Mouse (Mus musculus): ENCODE data around the gene Scaf8. TPM values are rescaled to one million over a fixed set of nuclear protein-coding genes. Genes with fewer than 3 reads are reported as not detected.
A peak's percentile ranks its signal among the peaks of the same experiment; 100 is the strongest.
"Not testable (repeated sequence)": the region's sequence is repeated elsewhere in the genome, so short reads cannot be mapped to it uniquely, and the experiment has no call there.

Scaf8 gene
- 10 to 100 TPM; 25.8 to 30.8 (median 29.1) TPM for total RNA-seq (2022)

DNA sequence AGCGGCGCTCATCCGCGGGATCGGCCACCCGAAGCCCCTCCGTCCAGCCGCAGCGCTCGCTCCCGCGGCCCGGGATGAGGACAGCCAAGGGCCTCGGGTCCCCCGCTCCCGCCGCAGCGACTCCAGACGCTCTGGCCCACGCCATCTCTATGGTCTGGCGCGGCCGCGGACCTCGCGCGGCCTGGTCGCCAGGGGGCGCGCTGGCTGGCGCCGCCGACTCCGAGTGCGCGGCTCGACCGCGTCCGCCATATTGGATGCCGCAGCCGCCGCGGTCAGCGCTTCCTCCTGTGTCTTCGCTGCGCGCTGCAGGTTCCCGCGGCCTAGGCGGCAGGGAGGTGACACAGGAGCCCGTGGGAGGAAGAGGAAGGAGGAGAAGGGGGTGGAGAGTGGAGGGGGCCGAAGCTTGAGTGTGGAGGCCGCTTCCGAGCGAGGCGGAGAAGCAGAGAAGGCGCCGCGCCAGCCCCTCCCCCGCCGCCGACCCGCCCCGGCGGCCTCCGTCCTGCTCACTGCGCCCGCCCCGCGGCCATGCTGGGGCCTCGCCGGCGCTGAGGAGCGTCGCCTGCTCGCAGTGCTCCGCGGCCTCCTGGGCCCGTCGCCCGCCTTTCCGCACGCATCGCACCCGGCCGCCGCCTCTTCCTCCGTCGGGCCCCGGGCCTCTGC, at the start of gene Scaf8:
TSS of gene Scaf8 (plus strand) at position 253 of the 660 bp plus-strand sequence.
- DNase-seq (ENCODE audit: low spot score): peak; percentile 88

DNA sequence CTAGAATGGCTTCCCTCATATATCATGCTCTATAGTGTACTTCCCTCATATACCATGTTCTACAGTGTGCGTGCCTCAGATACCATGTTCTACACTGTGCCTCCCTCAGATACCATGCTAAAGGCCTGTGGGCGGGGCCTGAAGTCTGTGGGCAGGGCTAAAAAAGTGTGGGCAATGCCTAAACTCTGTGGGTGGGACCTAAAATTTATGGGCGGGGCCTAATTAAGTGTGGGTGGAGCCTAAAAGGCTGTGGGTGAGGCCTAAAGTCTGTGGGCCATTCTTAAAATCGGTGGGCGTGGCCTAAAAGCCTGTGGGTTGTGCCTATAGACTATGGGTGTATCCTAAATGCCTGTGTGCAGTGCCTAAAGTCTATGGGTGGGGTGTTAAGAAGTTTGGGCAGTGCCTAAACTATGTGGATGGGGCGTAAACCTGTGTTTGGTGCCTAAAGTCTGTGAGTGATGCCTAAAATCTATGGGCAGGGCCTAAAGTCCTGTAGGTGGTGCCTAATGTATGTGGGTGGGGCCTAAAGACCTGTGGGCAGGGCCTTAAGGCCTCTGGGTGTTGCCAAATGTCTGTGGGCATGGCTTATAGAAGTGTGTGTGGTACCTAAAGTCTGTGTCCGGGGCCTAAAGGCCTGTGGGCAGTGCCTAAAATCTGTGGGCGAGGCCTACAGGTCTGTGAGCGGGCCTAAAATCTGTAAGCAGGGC, 39.5 kb upstream of the Scaf8 start:
- no peak for DNase-seq (ENCODE audit: low spot score)

DNA sequence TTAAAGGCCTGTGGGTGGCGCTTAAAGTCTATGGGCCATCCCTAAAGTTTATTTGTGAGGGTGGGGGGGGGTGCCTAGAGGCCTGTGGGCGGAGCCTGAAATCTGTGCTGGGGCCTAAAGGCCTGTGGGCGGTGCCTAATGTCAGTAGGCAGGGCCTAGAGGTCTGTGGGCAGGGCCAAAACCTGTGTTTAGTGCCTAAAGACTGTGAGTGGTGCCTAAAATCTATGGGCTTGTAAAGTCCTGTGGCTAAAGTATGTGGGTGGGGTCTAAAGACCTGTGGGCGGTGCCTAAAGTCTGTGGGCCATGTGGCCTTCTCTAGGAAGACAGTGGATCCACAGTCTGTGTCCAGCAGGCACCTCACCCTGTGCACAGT, 38.9 kb upstream of the Scaf8 start:
- DNase-seq (ENCODE audit: low spot score): no peak

DNA sequence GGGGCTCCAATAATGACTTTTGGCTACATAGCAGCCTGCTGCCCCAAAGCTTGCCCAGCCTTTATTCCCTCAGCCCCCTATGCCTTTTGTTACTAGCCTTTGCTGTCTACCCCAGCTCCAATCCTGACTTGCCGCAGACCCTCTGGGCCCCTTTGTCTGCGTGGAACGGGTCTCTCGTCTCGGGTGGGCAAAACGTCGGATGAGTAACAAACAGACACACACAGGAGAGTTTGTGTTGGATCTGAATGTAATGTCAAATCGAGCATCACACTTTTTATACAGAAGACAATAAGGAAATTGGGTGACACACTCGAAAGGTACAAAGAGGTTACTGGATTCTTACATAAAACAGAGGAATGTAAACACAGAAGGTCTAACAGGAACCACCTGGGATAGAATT, 36.8 kb upstream of the Scaf8 start:
- not testable (repeated sequence) for DNase-seq (ENCODE audit: low spot score)

DNA sequence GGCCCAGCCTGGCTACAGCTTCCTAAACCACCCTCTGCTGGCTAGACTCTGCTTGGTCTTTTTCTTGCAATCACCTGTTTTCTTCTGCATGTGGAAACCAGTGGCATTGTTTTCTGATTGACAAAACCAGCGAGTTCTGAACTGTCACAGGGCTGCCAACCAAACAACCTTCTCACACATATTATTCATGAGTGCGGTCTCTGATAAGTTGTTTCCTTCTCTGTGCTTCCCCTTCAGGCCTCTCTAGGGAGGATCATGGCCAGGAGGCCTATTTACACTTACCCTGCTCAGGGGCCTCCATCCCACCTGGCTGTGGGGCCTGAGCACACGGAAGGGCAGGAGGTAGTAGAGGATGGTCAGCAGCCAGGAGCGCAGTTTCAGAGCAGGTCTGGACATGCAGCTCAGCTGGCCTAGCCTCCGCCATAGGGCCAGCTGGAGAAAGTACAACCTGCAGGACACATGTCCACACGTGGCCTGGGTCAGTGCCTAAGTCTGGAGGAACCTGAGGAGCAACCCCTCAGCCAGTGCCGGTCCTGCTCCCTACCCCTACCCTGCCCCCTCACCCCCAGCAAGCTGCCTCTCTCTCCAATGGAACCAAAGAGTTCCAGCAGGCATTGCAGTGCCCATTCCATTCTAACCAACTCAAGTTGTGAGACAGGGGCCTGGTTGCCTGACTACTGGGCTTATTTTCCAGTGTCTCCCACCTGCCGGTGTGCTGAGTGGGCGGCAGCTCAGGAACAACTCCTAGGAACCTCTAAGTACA, 34.0 kb upstream of the Scaf8 start:
- DNase-seq (ENCODE audit: low spot score): not testable (repeated sequence)

DNA sequence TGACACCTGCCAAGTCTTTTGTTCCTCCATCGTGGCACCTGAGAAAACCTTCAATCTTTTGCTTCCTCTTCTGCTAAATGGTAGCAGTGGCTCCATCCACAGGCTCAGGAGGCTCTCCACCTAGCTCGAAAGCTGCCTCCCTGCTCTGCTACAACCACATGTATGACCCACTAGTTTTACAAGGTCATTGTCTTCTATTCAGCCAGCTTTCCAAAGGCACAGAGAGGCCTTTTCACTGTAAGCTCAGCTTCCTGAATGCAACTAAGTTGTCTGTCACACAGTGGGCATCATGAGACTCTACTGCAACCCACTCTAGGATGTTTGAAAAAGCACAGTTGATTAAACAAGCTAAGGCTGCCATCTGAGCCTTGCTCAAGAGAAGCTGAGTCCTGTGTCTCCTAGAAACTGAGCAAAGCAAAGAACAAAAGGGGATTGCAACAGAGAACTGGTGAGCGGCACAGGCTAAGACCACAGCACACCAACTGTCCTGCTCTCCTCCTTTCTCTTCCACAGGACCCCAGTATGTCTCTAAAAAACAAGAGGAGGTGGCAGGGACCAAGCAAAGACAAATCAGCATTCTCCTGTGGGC, 33.2 kb upstream of the Scaf8 start:
- peak; percentile 91 for DNase-seq (ENCODE audit: low spot score)

DNA sequence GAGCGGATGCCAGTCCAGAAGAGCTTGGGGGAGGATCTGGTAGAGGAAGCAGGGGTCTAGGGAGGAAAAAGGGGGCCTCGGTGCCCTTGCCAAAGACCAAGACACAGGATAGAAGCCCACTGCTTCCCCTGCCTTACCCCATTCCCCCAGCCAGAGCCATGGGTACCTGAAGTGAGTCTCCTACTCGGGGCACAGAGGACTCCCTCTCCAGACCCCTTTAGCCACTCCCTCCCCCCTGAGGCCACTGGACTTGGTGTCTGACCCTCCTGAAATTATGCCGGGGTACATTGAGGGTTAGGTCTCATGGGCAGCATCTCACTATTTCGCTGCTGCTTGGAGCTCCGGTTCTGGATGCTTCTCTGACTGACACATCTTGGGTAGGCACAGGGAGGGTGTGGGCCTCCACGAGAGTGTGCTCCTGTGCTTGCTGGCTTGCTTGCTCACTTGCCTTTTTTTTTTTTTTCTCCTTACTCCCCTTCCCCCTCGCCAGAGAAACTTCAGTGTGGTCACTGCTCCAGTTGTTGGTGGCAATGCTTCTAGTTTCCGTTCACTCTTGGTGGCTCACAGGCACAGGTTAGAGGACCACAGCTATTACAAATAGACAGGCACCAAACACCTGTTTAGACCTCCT, 32.5 kb upstream of the Scaf8 start:
- peak; percentile 27 for DNase-seq (ENCODE audit: low spot score)

DNA sequence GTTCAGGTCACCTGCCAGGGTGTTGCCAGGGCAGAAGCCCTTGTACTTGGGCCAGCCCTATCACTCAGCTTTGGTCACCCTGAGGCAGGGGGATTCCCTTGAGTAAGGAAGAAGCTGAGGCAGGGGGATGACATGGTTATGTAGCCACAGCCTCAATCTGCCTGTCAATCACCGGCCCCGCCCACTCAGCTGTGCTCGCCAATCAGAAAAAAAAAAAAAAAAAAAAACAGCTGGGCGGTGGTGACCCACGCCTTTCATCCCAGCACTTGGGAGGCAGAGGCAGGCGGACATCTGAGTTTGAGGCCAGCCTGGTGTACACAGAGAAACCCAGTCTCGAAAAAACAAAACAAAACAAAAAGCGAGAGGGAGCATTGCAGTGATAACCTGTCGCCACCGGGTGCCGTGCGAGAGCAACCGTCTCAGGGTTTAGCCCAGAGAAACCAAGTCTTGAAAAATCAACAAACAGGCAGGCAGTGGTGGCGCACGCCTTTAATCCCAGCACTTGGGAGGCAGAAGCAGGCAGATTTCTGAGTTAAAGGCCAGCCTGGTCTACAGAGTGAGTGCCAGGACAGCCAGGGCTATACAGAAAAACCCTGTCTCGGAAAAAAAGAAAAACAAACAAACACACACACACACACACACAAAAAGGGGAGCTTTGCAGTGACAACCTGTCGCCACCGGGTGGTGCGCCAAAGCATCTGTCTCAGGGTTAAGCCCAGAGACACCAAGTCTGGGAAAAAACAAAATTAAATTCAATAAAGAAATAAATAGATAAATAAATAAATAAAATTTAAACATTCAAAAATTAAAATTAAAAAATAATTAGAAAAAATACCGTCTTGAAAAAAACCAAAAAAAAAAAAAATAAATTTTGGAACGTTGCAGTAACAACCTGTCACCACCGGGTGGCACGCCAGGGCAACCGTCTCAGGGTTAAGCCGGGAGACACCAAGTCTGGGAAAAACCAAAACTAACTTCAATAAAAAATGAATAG, 31.7 kb upstream of the Scaf8 start:
- peak; percentile 34 for DNase-seq (ENCODE audit: low spot score)

DNA sequence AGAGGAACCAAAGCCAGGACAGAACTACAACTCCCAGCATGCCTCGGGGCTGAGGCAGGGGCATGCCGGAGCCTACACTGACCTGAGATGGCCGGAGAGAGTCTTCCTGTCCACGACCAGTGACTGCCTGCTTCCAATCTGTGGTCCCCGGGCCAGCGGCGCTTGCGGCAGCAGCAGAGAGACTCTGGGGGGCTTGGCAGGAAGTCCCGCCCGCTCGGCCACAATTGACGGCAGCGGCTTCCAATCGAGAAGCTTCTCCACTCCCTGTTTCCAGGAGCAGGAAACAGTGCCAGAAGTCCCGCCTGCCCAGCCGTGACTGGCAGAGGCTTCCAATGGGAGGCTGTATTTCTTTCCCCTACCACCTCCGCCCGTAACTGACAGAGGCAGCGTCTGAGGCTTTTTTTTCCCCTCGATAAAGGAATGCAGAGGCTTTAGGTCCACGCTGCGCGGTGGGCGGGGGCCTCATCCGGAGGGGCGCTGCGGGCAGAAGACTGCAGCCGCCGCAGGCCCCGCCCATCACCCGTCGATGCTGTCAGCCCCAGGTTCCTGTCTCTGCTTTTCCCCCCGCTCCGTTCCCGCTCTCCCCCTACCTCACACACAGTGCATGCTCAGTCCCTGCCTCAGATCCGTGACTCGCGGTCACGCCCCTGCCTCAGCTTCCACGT, 30.8 kb upstream of the Scaf8 start:
- DNase-seq (ENCODE audit: low spot score): peak; percentile 94

DNA sequence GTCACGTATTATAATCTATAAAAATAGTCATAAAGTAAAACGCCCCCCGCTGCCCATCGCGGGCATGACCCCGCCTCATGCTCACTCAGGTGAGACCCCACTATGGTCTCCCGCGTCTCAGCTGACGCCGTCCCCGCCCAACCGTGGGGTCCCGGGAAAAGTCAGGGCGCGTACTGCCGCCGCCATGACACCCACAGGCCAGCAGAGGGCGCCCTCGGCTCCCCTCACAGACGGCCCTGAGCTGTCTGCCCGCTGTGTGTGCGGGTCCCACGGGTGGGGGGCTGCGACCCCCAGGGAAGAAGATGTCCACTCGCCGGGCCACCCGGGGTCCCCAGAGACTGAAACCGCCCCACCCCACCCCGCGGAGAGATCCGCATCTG, 30.2 kb upstream of the Scaf8 start:
- DNase-seq (ENCODE audit: low spot score): peak; percentile 68

DNA sequence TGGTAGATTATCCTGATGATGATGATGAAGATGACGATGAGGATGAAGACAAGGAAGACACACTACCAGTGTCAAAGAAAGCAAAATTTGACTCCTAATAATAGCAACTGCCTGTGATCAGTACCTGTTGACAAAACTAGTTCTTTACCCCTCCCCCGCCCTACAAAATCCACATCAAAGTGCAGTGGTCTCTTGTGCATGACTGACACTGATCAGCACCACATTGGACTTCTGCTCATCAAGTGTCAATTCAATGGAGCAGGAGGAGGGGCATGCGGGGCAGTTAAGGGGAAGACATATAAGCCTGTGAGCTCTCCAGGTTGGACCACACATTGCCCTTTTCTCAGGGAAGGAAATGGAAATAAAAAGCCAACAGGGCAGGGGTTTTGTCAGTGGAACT, 29.6 kb upstream of the Scaf8 start:
- no peak for DNase-seq (ENCODE audit: low spot score)

DNA sequence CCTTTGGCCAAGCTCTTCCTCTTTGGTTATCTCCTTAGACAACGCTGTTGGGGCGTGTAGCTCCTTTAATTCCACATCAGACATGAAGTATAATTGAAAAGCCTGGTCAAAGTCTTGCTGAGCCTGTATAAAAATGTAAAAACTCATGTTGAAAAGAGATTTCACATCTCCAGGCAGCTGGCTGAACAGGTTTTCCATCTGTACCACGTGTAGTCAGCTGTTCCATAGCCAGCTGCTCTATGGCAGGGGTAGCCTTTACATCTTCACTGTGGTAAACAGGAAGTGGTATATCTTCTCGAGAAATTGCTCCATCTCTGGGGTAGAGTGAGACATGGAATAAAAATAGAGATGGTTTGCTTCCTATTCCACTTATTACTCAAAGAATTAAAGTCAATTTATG, 22.1 kb upstream of the Scaf8 start:
- no peak for DNase-seq (ENCODE audit: low spot score)

DNA sequence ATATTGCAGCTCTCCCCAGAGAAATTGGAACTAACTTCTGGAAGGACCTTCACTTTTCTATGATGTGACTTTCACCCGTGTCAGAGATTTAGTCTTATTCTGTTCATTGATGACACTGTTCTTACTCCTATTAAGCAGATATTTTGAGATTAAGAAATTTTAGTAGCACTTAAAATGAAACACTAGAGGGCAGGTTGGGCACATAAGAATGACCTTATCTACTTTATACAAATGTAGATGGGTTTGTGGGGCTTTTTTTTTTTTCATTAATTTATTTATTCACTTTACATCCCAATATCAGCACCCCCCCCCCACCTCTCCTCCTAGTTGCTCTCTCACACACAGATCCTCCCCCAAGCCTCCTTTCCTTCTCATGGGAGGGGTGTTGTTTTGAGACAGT, 15.5 kb upstream of the Scaf8 start:
- not testable (repeated sequence) for DNase-seq (ENCODE audit: low spot score)

DNA sequence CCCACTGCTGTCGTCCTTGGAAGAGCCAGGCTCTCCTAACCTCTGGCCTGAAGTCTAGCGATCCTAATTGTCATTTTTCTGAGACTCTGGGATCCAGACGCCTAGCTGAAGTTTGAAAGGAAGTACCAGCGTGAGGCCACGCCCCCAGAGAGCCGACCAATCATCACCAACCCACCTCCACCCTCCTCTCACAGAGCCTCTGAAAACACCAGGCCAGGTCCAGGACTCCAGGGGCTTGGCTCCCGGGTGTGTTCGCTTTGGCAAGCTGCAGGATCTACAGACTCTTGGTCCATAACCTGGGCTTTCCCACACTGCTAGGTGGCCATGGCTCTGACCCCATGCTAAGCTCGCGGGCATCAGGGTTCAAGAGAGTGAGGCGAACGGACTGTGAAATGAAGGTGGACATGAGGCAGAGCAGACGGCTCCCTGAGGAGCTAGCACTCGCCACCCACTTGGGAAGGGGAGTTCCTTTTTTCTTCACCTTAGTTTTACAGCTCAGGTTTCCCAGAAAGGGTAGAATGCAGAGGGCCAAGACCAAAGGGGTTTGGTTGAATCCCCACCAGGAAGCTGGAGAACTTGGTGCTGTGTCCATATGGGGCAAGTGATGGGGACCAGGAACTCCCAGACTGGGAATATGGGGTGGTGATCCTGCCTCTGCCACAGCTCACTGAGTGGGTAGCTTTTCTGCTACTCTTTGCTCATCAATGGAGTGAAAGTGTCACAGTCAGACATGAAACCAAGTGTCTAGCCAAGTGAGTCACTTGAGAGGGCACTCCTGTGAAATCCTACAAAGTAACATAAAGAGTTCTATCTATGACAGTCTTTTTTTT, 12.2 kb upstream of the Scaf8 start:
- peak; percentile 76 for DNase-seq (ENCODE audit: low spot score)

DNA sequence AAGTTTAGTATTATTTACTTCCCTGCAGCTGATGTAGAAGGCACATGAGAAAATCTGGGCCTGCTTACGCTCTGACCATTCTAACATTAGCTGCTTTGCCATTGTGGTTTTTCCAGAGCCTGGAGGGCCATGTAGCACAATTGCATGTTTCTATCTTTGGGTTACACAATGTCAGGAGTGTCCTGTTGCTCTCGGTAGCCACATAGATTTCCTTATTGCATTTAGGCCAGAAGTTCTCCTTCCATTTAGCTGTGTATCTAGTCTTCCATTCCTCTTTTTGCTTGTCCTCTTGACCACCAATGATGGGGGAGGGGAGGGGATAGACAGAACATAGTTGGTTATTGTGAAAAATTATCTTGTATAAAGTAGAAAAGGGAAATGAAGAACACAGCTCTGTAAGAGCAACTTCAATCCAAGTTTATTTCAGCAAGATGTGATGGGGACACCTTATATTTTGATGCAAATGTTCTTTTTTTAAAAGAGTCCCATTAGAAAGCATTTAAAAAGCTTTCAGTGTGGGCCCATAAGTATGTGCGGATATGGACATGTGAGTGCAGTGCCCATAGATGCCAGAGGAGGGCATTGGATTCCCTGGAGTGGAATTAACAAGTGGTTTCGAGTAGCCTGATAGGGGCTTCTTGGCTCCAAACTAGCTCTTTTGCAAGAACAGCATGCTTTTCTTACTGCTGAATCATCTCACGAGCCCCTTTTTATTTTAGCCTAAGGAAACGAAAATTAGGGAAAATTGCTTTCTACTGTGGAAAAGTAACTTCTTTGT, 10.4 kb upstream of the Scaf8 start:
- DNase-seq (ENCODE audit: low spot score): no peak

DNA sequence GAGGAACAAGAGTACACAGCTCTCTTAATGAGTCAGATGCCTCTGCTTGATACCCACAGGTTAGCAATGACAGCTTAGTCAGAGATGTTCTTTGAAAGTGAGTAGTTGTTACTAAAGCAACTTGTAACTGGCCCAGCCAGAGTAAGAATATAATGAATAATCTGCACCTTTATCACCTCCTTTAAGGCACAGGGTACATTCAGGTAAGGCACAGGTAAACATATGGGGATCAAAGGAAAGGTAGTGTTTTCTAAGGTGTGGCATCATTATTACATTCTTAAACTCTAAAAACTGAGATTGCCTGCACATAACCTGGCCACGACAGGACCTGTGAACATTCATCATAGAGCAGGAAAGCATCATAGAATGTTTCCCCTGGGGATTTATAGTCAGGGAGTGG, 9.8 kb upstream of the Scaf8 start:
- no peak for DNase-seq (ENCODE audit: low spot score)

DNA sequence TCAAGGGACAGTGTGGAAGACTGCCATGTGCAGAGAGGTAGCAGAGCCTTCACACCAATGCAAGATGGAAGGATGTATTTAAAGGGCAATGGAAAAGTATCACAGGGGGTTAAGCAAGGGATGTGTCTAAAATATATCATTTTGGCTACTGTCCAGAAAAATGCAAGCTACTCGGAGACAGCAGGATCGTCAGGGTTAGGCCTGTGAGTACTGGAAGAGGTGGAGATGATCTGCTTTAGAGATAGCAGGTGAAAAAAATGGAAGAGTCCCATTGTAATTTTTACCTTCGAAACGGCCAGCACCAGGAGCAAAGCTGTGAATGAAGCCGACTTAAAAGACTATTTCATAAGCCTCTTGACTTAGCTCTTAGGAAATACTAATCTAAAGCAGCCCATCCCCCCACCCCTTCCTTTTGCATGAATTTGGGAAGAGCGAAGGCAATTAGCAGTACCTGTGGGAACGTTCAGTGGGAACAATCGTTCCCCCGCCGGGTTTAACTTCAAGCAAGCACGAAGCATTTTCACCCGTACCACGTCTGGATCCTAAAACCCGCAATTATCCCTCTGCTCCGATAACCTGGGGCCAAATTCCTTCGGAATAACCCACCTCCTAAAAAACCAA, 925 bp upstream of the Scaf8 start:
- DNase-seq (ENCODE audit: low spot score): no peak

DNA sequence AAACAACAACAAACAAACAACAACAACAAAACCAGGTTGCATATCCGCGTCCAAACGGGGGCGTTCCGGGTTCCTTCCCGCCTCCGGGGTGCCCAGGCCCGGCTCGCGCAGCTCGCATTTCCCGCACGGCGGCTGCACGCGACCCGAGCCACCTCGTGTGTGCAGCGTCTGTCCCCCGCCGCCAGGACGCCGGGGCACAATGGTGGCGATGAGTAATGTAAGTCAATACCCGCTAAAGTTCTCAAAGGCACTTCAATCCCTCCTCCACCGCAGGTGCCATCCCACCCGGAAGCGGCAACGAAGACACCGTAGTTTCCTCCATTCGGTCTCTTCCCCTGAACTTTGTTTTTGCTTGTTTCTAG, 433 bp upstream of the Scaf8 start:
- no peak for DNase-seq (ENCODE audit: low spot score)
